Mouse (Mus musculus): Measurements from ENCODE around the gene Ppm1h. TPM values are rescaled to one million over a fixed set of nuclear protein-coding genes. Genes with fewer than 3 reads are reported as not detected.

Gene Ppm1h
- total and polyA plus RNA-seq, 3 experiments: 6.9 to 14.9 TPM; not detected in 1

GRCm38 (mm10) chr10:122830638-122831037, 152.1 kb downstream of the Ppm1h start:
- H3K27me3 ChIP-seq (ENCODE audit: control insufficient read depth in 1 of 2, insufficient read depth in 2 of 2, low read length in 2 of 2): no peaks in the 10 kb centered on the region

GRCm38 (mm10) chr10:122842014-122842413, 163.5 kb downstream of the Ppm1h start:
- Histone ChIP-seq H3K36me3 (ENCODE audit: control insufficient read depth in 1 of 2, insufficient read depth in 2 of 2, low read length in 2 of 2) (no peaks in the 10 kb centered on the region), H3K4me3 (ENCODE audit: control insufficient read depth in 1 of 2, insufficient read depth in 1 of 2, low read depth in 2 of 2, low read length in 2 of 2) (no peak overlapping the region), H3K27ac (ENCODE audit: control insufficient read depth, low read depth, low read length) (no peak overlapping the region), H3K9ac (ENCODE audit: control insufficient read depth, low read depth, low read length, poor library complexity, severe bottlenecking) (no peak overlapping the region), H3K9me3 (replicated peaks; ENCODE audit: insufficient read depth, low read length) (no peaks in the 10 kb centered on the region), H3K27me3 (ENCODE audit: control insufficient read depth in 1 of 2, insufficient read depth in 2 of 2, low read length in 2 of 2) (no peaks in the 10 kb centered on the region), H3K79me2 (ENCODE audit: control insufficient read depth, insufficient read depth, low read length, poor library complexity) (no peaks in the 10 kb centered on the region), H3K4me1 (ENCODE audit: control insufficient read depth in 1 of 2, insufficient read depth in 2 of 2, low read length in 2 of 2) (no peaks in the 10 kb centered on the region)
- no peak for DNase-seq (ENCODE audit: low read depth, low spot score)
- TF ChIP-seq KAT2A (conservative IDR thresholded peaks at IDR 0.05; ENCODE audit: low read depth, low read length) (no peak), TAL1 (IDR thresholded peaks at IDR 0.05; ENCODE audit: low read length) (no peak), USF2 (IDR thresholded peaks at IDR 0.05; ENCODE audit: borderline replicate concordance in 1 of 2, insufficient read depth in 1 of 2, low read depth in 1 of 2, low read length in 2 of 2) (no peak)

More at GRCm38 (mm10) chr10:122830638-122831037, 152.1 kb downstream of the Ppm1h start:
- Histone ChIP-seq H3K9ac (ENCODE audit: control insufficient read depth, low read depth, low read length, poor library complexity, severe bottlenecking) (no peak overlapping the region), H3K9me3 (replicated peaks; ENCODE audit: insufficient read depth, low read length) (no peaks in the 10 kb centered on the region), H3K4me3 (ENCODE audit: control insufficient read depth in 1 of 2, insufficient read depth in 1 of 2, low read depth in 2 of 2, low read length in 2 of 2) (no peak overlapping the region), H3K79me2 (ENCODE audit: control insufficient read depth, insufficient read depth, low read length, poor library complexity) (no peaks in the 10 kb centered on the region), H3K4me1 (ENCODE audit: control insufficient read depth in 1 of 2, insufficient read depth in 2 of 2, low read length in 2 of 2) (no peaks in the 10 kb centered on the region), H3K36me3 (ENCODE audit: control insufficient read depth in 1 of 2, insufficient read depth in 2 of 2, low read length in 2 of 2) (no peaks in the 10 kb centered on the region), H3K27ac (ENCODE audit: control insufficient read depth, low read depth, low read length) (no peak overlapping the region)
- DNase-seq (ENCODE audit: low read depth, low spot score): no peak
- TF ChIP-seq UBTF (IDR thresholded peaks at IDR 0.05; ENCODE audit: borderline replicate concordance, insufficient read depth, low read depth, low read length) (no peak), ELF1 (IDR thresholded peaks at IDR 0.05; ENCODE audit: low read depth, low read length) (no peak), BHLHE40 (IDR thresholded peaks at IDR 0.05; ENCODE audit: borderline replicate concordance, low read depth, low read length) (no peak)

GRCm38 (mm10) chr10:122842961-122843360, 164.4 kb downstream of the Ppm1h start:
- TF ChIP-seq POLR2AphosphoS2 (IDR thresholded peaks at IDR 0.05; ENCODE audit: low read length) (no peak), TCF12 (IDR thresholded peaks at IDR 0.05; ENCODE audit: low read depth, low read length) (no peak), MEF2A (IDR thresholded peaks at IDR 0.05; ENCODE audit: extremely low read depth, insufficient replicate concordance, low read depth, low read length, poor library complexity, severe bottlenecking) (no peak), SIN3A (IDR thresholded peaks at IDR 0.05; ENCODE audit: low read length) (no peak), MAX (IDR thresholded peaks at IDR 0.05; ENCODE audit: low read length) (no peak), CHD1 (IDR thresholded peaks at IDR 0.05; ENCODE audit: low read depth, low read length) (no peak), MAFK (IDR thresholded peaks at IDR 0.05; ENCODE audit: borderline replicate concordance, low read depth, low read length) (no peak), USF1 (IDR thresholded peaks at IDR 0.05; ENCODE audit: low read depth, low read length) (no peak), MYC (IDR thresholded peaks at IDR 0.05; ENCODE audit: low read depth, low read length) (no peak), GABPA (IDR thresholded peaks at IDR 0.05; ENCODE audit: low read depth, low read length) (no peak), NELFE (IDR thresholded peaks at IDR 0.05; ENCODE audit: low read depth, low read length) (no peak), MAZ (IDR thresholded peaks at IDR 0.05; ENCODE audit: low read depth, low read length) (no peak)
- Histone ChIP-seq H3K4me1 (ENCODE audit: control insufficient read depth in 1 of 2, insufficient read depth in 2 of 2, low read length in 2 of 2) (no peaks in the 10 kb centered on the region), H3K9me3 (replicated peaks; ENCODE audit: insufficient read depth, low read length) (no peaks in the 10 kb centered on the region), H3K27ac (ENCODE audit: control insufficient read depth, low read depth, low read length) (no peak overlapping the region), H3K4me3 (ENCODE audit: control insufficient read depth in 1 of 2, insufficient read depth in 1 of 2, low read depth in 2 of 2, low read length in 2 of 2) (no peak overlapping the region), H3K27me3 (ENCODE audit: control insufficient read depth in 1 of 2, insufficient read depth in 2 of 2, low read length in 2 of 2) (no peaks in the 10 kb centered on the region), H3K79me2 (ENCODE audit: control insufficient read depth, insufficient read depth, low read length, poor library complexity) (no peaks in the 10 kb centered on the region), H3K9ac (ENCODE audit: control insufficient read depth, low read depth, low read length, poor library complexity, severe bottlenecking) (no peak overlapping the region), H3K36me3 (ENCODE audit: control insufficient read depth in 1 of 2, insufficient read depth in 2 of 2, low read length in 2 of 2) (no peaks in the 10 kb centered on the region)
- no peak for DNase-seq (ENCODE audit: low read depth, low spot score)
